Mouse (Mus musculus) cerebellum, postnatal 14 days (tissue): Measurements from ENCODE around the gene Rtn1.
A peak's percentile ranks its signal among the peaks of the same experiment; 100 is the strongest.

Experiments
- DNase-seq, 2 experiments: peaks; one replicate each; pipeline ENCODE4 v3.0.0; 2021; ENCODE audit warnings: mixed read lengths in 2 of 2

The Rtn1 gene

DNA sequence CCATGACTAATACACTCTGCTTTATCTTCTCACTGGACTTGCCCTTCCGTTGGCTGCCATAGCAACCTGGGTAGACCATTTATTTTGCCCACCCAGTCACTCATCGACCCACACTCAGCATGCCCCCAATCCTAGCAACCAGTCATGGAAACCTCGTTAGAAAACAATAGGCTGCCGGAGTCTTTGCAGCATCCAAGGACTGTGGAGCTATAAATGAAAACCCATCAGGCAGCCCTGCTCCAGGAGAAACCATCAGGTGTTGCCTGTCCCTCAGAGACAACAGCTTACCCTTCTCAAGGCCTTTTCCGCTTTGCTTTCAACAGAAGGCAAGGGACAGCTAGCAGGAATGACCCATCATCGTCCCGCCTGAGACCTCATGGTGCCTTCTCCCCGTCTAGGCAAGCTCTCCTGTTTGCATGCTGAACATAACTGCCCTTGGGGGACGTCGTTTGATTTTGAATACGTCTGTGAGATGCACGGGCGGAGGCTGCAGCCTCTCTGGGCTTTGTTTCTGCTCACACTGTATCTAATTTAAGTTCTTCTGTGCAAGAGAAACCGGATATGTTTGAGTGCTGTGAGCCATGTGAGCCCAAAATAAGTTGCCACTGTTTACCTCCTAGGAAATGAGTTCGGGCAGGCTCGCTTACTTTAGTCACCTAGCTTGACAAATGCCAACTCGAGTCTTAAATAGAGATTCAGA, 34.8 kb downstream of the Rtn1 start:
- DNase-seq, result no peak

DNA sequence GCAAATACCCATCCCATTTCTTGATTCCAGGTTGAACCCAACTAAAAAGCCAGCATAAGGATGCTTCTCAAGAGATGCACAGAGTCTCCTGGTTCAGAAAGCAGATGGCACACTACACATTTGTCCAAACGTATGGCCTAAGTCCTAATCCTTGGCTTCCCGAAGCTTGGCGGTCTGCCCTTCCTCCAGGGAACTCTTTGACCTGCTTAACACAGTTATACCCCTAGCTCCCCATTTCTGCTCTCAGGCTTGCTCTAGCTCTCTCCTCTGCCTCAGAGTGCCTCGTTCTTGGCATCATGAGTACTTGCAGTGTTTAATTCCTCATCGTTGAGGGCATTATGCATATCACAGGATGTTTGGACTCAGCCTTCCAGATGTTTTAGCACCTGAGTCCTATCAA, 38.8 kb downstream of the Rtn1 start:
- DNase-seq, result peak; percentile 81

DNA sequence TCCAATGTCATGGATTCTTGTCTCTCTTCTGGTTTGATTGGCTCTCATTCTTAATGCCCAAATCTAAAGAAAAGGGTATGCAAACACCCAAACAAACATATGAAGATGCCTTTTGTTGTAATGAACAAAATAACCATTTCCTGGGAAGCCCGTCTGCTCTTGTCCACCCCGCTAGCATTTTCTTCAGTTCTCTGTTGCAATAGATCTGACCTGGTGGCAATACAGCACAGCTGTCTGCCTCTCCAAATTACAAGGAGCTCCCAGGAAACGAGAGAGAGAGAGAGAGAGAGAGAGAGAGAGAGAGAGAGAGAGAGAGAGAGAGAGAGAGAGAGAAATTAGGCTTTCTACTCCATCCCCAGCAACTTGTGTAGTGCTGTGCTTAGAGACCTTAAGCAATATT, 42.1 kb downstream of the Rtn1 start:
- DNase-seq, result no peak

DNA sequence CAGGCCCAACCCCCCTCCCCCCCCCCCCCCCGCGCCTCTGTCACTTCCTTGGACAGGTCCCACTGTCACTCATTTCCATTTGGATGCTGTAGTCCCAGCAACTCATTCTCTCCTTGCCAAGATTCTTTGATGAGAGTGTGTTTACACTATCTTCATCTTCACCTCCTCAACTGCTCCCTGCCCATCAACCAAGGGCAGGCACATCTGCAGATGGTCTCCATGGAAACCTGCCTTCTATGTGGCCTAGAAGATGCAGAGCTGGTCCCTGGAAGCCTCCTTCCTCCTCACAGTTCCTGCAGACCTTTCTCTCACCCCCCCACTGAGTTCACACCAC, 42.8 kb downstream of the Rtn1 start:
- DNase-seq, result no peak

DNA sequence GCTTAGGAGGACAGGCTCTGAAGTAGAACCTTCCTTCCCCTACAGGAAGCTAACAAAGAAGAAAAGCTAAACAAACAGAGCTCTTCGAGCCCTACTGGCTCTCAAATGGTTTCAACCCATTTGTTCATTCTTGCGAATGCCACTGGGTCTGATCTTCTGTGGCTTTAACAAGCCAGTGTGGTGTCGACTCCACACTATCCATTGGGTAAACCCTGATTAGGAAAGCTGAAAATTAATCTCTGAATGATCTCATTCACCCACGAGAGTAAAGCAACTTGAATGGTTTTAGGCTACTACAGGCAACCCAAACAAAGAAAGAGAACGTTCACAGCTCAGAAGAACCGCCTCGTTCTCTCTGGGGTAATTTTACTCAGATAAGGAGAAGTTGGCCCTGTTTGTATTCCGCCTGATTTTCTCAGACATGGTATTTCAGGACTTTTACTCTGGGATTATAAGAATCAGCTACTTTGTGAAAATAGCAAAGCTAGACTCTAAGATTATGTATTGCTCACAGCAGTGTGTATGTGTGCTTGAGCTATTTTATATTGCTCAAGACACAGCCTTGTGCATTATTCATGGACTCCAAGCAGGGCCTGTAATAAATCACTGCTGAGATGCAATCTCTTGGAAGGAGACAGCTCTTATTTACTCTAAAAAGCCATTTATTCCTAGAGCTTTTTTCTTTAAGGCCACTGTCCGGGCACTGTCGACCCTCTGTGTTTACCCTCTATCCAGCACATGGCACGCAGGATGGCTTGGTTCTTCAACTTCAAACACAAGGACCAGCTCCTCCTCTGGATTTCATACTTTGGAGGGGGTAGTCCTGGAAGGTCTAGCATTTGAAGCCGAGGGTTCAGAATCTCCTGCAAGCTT, 43.4 kb downstream of the Rtn1 start:
- DNase-seq, result no peak

DNA sequence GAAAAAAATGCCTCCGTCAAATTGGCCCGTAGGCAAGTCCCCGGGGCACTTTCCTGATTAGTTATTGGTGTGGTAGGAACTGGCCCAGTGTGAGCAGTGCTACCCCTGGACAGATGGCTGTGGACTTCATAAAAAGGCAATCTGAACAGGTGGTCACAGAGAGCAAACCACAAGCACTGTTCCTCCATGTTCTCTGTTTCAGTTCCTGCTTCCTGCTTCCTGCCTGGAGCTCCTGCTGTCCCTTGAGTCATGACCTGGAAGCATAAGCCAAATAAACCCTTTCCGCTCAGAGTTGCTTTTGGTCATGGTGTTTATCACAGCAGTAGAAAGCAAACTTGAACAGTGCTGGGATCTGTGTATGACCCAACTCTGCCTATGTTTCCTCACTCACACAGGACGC, 44.3 kb downstream of the Rtn1 start:
- no peak for DNase-seq

DNA sequence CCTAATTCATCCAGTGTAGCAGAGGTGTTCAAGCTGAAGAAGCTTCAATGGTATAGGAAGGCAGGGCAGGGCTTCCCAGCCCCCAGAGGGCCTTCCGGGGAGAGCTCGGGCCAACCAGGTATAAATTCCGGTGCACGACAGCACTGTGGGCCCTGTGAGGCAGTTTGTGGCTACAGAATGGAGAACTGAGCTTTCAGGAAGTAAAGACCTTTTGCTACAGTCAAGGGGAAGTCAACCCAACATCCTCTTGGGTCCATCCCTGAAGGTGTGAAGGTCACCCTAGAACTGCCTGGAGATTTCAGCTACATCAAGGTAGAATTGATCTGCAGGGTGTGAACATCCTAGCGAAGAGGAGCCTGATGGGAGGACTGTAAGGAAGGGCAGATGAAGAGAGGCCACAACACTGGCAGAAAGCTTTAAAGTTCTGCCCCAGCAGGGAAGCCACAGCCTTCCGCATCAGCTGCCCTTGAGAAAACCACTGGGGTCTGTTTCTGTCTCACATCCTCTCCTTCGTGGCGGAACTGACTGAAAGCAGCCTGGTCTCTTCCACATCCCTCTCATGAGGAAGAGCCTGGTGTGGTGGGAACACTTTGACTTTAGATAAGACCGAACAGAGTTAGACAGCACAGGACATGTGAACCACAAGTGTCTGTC, 47.0 kb downstream of the Rtn1 start:
- DNase-seq, result no peak

DNA sequence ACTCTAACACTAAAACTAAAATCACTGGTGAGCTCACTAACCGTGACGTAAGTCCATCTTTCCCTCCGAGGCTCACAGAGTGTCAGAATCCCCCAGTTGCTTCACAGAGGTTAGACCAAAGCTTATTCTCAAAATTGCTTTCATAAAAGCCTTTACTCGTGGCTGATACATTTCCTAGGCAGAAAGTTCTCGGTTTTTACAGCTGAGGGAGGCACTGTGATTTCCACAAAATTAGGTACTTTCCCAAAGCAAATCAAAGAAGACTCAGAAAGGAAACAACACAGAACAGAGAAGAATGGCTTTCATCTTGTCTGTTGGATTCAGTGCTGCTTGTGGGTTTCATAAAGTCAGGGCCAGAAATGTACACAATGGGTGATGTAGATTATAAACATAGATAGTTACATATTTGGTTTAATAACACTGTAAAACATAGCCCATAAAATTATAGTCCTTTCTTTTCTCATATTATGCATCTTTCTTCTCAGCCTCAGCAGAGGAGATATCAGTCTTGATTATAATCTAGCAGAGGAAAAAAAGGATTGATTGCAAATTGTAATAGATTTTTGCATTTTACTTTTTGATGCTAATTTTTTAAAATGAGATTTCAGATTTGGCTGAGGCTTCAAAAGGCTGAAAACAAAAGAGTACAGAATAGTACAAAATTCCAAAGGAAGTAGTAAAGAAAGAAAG, 47.8 kb downstream of the Rtn1 start:
- DNase-seq, result no peak

DNA sequence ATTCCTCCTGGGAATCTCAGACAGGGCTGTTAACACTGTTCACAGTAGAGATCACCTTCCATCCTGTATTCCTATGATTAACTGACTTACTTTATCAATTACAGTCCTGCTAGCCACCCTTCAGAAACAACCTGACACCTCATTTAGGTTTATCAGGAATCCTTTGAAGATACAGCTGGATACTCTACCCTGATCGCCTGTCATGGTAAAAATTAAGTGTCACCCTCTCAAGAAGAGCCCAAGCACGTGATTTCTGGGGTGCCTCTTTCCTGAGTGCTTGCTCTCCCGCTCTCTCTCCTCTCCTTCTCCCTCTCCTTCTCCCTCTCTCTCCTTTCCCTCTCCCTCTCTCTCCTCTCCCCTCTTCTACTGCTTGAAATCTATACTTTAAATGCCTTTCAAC, 49.0 kb downstream of the Rtn1 start:
- DNase-seq, result no peak

DNA sequence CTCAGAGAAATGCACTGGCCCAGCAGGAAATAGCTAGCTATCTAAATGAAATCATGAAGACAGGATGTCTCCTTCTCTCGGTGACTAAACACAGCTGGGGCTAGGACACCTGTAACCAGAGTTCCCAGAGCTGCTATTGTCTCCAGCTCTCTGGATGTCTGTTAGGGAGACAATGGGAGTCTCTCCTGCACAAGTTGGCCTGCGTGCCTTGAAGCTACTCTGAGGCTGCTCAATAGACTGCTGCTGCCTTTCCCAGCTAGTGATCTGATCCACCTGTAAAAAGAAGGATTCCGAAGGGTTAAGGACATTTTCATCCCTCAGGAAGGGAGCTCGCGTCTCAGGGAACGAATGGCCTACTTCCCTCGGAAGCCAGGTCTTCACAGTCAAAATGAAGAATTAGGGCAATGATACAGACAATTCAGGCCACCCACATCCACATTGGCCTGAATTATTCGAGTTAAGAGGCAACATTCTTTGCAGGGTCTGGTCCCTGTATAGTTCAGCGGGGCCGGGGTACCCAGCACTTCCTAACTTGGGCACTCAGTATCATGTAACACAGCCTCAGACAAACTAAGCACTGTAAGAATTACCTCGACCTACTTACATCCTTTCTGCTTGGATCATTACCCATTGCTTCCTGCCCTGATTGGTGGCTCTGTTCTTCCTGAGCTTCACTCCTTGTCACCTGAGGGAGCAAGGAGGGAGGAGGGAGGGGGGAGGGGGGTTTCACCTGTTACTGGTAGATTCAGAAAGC, 51.0 kb downstream of the Rtn1 start:
- no peak for DNase-seq

DNA sequence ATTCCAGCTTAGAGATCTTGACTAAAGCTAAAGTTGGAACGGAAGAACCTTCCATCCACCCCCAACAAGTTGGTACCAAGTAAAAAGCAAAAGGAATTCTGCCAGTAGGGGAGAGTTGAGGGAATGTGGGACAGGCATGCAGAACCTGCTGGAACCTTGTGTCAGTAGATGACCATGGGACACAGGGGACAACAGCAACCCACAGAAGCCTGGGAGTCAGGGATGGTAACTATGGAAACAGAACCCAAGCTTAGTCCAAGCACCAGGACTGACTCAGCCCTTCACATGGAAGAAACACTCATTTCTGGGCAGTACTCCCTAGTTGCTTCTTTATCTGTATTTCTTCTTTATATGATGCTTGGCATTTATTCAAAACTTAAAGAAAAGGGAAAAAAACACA, 54.6 kb downstream of the Rtn1 start:
- no peak for DNase-seq

DNA sequence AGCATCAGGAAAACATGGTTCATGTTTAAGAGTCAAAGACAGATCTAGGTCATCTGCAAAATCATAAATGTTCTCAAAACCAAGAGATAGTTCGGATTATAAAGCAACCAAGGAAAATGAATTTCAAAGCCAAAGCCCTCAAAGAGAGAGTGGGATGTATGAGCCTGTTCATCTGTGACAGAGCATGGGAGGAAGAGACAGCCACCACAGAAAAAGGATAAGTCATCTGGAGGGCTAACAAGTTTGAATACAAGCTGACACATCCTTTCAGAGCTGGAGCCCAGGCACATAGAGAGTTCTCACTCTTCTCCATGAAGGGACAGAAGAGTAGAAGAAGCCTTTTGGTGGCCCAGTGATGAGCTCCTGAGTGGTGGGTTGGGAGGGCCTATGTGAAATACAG, 55.3 kb downstream of the Rtn1 start:
- DNase-seq, result no peak

DNA sequence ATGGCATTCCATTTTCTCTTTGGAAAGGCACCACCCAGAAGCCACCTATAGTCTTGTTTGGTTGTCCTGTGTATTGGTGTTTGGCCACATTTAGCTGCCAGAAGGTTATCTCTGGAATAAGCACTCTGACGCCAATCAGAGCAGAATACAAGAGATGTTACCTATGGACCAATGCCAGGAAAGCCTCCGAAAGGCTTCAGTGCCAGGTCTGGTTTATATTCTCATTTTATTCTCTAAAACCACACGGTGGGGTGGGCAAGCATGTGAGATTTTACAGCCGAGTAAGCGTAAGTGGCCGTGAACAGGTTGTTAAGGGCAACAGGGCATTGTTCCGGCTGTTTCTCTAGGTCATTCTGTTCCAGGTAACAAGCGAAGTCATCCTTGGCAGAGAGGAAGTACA, 60.3 kb downstream of the Rtn1 start:
- peak; percentile 32 to 49 for DNase-seq

DNA sequence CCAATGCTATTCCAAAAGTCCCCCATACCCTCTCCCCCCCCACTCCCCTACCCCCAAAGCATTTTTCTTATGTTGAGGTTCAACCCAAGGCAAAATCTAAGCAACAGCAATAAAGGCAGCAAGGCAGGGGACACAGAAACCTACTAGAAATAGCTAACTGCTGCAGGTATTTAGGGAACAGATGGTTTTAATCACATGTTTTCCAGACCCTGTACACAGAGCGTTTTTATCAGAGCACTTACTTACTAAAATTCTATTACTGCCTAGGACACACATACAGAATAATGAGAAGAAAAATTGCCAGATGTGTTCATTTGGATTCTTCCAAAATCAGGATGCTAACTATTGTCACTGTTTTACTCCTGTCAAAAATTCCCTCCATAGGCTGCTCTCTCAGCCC, 61.7 kb downstream of the Rtn1 start:
- no peak for DNase-seq

DNA sequence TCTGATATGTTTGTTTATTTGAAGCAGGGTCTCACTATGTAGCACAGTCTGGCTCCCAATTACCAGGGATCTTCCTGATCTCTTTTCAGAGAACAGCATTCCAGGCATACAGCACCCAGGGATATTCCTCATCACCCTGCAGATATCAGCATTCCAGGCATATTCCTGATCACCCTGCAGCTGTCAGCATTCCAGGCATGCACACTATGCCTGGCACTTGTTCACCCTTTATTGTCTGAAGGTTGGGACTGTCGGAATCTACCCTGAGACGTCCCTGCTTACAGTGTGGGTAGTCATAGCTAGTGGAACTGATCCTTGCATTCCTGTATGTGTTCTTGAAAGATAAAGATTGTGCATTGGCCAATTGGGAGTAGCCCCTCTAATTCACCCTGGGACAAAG, 65.2 kb downstream of the Rtn1 start:
- DNase-seq, result no peak

DNA sequence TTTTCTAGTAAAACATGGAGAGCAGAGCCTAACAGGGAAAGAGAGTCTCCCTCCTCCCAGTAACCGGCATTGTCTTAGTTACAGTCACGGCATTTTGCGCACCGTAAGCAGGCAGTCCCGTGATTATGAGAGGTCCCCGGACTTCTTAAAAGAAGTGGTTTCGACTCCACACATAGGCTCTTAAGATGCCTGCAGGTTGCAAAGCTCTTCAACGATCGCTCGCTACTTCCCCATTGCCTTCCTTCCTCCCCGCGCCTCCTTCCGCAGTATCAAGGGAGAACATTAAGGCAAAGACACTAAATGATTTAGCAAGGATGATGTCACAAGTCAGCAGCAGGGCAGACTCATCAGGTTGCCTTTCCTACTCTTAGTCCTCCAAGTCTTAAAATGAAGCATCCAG, 72.8 kb downstream of the Rtn1 start:
- DNase-seq, result no peak

DNA sequence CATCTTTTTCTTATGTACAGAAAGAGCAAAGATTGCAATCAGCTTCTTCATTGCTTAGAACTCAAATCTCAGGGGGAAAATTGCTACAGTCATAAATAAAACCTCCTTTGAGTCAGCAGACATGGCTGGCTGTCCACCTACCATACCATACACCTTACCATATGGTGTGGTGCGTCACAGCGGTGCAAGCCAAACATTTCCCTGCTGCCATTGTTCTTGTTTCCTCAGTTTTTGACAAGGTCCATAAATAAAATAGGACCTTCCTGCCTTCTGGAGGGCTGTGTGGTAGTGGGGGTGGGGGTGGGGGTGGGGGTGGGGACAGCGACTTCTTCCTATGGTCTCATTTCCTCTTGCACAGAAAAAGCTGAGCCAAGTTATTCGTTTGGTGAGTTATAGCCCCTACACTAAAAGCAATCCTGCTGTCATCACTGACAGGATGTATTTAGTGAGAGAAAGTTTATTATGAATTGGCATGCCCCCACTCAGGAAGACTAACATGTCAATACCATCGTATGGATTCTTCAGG, 76.3 kb downstream of the Rtn1 start:
- DNase-seq, result no peak

DNA sequence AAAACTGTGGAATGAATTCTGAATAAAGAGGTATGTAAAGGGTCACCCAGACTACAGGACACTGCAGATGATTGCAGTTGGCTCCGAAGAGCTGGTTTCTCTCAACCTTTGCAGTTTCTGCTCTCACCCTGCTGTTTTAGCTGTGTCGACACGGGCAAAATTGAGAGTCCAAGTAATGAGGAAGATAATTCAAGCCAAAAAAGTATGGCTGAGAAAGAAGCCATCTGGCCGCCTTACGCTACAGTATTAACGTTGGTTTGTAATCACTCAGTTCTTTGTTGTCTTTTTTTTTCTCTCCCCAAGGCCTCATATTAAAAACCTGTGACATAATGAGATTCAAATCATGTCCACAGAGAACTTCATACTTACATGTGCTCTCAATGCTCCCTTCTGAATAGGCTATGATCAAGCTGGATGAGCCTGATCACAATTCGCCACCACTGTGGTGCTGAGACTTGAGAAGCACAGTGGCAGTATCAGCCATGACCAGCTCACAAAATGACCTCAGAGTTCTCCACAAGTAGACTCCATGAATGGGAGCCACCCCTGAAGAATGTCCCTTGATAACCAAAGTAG, 76.9 kb downstream of the Rtn1 start:
- peak in 1 of 2 experiments; percentile 26 for DNase-seq

DNA sequence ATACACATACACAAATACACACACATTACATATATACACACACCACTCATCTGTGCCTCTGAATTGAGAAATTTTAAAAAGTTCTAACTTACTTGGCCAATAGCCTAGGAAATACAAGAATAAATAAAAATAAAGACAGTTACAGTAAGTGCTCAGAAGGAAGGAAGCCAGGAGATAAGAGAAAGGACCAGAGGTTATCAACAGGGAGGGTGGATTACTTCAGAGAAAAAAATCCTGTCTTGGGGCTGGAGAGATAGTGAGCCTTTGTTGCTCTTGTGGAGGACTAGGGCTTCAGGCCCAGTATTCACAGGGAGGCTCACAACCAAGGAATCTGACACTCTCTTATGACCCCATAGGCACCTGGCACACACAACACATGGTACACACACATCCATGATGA, 82.8 kb downstream of the Rtn1 start:
- no peak for DNase-seq

DNA sequence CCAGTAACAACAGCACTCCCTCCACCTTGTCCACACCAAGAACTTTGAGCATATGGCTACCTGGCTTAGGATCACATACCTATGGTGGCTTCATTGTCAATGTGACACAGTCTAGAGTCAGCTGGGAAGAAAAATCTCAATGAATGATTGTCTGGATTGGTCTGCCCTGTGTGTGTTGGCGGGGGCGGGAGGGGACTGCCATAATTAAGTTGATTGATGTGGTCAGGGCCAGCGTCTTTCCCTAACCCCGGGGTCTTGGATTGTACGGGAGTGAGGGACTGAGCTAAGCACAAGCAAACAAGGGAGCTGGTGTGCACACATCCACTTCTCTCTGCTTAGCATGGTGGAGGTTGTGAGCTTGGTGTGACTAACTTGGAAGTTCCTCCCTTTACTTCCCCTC, 83.8 kb downstream of the Rtn1 start:
- DNase-seq, result no peak

DNA sequence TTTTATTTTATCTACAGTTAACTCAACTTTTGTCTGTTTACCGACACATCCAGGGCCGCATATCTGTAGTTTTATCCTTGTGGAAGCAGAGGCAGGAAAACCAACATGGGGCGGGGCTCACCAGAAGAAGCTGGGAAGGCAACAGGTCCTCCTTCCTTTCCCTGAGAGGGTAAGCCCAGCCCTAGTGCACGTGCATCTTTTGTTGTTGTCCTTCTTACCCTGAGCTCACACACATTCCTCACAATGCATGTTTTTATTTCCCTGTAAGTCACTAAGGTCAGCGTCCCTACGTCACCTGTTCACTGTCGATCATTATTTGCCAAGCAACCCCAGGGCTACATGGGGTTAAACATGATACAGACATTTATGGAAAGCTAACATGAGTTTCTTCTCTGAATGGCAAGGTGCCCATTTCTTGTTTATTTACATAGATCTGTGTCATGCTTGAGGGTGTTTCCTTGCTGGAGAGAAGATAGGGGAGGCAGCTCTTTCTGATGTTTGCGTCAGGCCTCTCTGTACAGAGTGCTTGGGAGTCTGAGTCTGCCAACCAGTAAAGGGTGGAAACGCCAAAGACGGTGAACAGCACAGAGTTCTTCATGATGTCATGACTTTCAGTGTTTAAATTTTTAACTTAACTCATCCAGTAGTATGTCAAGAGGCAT, 84.5 kb downstream of the Rtn1 start:
- DNase-seq, result no peak

DNA sequence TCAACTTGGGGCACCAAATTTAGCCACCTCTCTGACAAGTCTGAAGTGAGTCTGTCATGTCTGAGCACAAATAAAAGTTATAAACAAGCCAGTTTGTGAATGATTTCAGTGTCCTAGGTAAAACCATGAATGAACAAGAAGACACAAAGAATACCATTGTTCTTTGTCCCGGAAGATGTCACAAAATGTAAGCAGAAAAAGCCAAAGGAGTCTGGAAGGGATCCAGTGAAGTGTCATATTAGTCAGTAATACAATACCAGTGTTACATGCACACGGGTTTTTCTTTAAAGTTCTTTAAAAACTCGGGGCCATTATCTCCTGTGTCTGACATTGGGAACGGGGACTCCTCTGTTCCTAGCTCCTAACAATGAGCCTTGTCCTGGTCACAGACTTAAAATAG, 85.1 kb downstream of the Rtn1 start:
- no peak for DNase-seq
